Comparison of ENCODE assay signal across 8 mouse cellular contexts in genomic region chr17:83312244-83312918, GRCm38 (mm10). TPM values are rescaled to one million over a fixed set of nuclear protein-coding genes. Genes with fewer than 3 reads are reported as not detected.
DNase-seq lines count a peak whose midpoint lies in the region; ATAC-seq and TF ChIP-seq lines count a peak whose summit lies in the region.

No protein-coding gene starts in this region.

- peak overlapping the region; percentile 90 for H3K27ac ChIP-seq in embryonic fibroblast, embryonic 13.5 days (ENCODE audit: insufficient read depth, low read length)
- H3K27ac ChIP-seq in heart, embryonic 14.5 days (replicated peaks in 1 of 2; ENCODE audit: control insufficient read depth in 1 of 2, insufficient read depth in 1 of 2, low read depth in 2 of 2, low read length in 2 of 2), result peak overlapping the region; percentile 35 to 42

- H3K9ac ChIP-seq in heart, embryonic 14.5 days (ENCODE audit: low read length), result peak overlapping the region; percentile 27; the same call in 1 of the 2 replicates

- no peak for TF ChIP-seq CTCF in embryonic fibroblast, embryonic 13.5 days (IDR thresholded peaks at IDR 0.05; ENCODE audit: borderline replicate concordance, insufficient read depth, low read length)

- no peaks in the 10 kb centered on the region for H3K9me3 ChIP-seq in heart, embryonic 14.5 days (ENCODE audit: control insufficient read depth, low read length)

- TF ChIP-seq POLR2A in embryonic fibroblast, embryonic 13.5 days (IDR thresholded peaks at IDR 0.05; ENCODE audit: low read depth, low read length), result no peak

- 9% methylated on average over 15 of the region's 15 CpGs for WGBS in heart, embryonic 14.5 days

- H3K4me1 ChIP-seq in embryonic fibroblast, embryonic 13.5 days (ENCODE audit: control insufficient read depth, insufficient read depth, low read length), result peaks cover 6% of the 10 kb centered on the region
- peaks cover 25 to 37% of the 10 kb centered on the region in 2 experiments for H3K4me1 ChIP-seq in heart, embryonic 14.5 days (ENCODE audit: control insufficient read depth in 2 of 2, insufficient read depth in 2 of 2, low read length in 2 of 2)

- H3K4me3 ChIP-seq in embryonic fibroblast, embryonic 13.5 days (ENCODE audit: insufficient read depth, low read length), result no peak overlapping the region
- H3K4me3 ChIP-seq in heart, embryonic 14.5 days (ENCODE audit: control insufficient read depth in 1 of 2, insufficient read depth in 1 of 2, low read depth in 1 of 2, low read length in 2 of 2), result peak overlapping the region in 1 of 2 experiments; percentile 12; a peak in 1 of 4 replicates

- no peak for ATAC-seq in heart, embryonic 14.5 days (ENCODE audit: insufficient number of reproducible peaks, insufficient read depth, low FRiP score, low read depth)

- DNase-seq in urinary bladder, adult 18-20 months (ENCODE audit: low spot score in 2 of 2), result peak; percentile 69 to 84
- no peak for DNase-seq in urinary bladder, postnatal 10 days (ENCODE audit: low spot score)
- DNase-seq in kidney, postnatal 10 days, result peak; percentile 78
- peak; percentile 87 for DNase-seq in lung, postnatal 10 days
- DNase-seq in ovary, postnatal 10 days (ENCODE audit: low spot score), result peak; percentile 26
- peak; percentile 45 for DNase-seq in thymus, postnatal 25 days

- H3K36me3 ChIP-seq in heart, embryonic 14.5 days (ENCODE audit: control insufficient read depth, insufficient read depth, low read length), result no peaks in the 10 kb centered on the region

- H3K4me2 ChIP-seq in heart, embryonic 14.5 days (ENCODE audit: low read length), result peak overlapping the region; percentile 56

- H3K27me3 ChIP-seq in heart, embryonic 14.5 days (ENCODE audit: control insufficient read depth, insufficient read depth, low read length), result no peaks in the 10 kb centered on the region

RNA-seq across cellular contexts. Expression of gene Eml4, which starts 38.4 kb away (rescaled TPM):
- polyA plus RNA-seq in embryonic fibroblast, embryonic 13.5 days (2011; ENCODE audit: insufficient read length, low read depth, missing spikeins), result 28.6 and 41.8 TPM in 2 replicates
- 16.9 and 20.7 TPM in 2 replicates for polyA plus RNA-seq in heart, embryonic 14.5 days (2014; fragmentation: Nextera tagmentation; extraction: Ambion mirVana)
